8 mouse cellular contexts compared by ENCODE assay signal in genomic region chr14:22813389-22813788, GRCm38 (mm10).
DNase-seq lines count a peak whose midpoint lies in the region; ATAC-seq and TF ChIP-seq lines count a peak whose summit lies in the region.

No protein-coding gene starts in this region.

- TF ChIP-seq EP300 in liver, postnatal 0 days (IDR thresholded peaks at IDR 0.05; ENCODE audit: low read depth): no peak

- no peak for TF ChIP-seq CTCF in thymus, adult 2 months (IDR thresholded peaks at IDR 0.05; ENCODE audit: borderline replicate concordance, control insufficient read depth, extremely low read depth, insufficient read depth, low read length, poor library complexity)
- no peak for TF ChIP-seq CTCF in liver, postnatal 0 days (IDR thresholded peaks at IDR 0.05; ENCODE audit: low read depth)

- H3K27ac ChIP-seq in thymus, adult 2 months (ENCODE audit: control insufficient read depth, insufficient read depth, low read length): no peak overlapping the region
- no peak overlapping the region for H3K27ac ChIP-seq in forebrain, embryonic 16.5 days (ENCODE audit: low read length)
- H3K27ac ChIP-seq in liver, postnatal 0 days (ENCODE audit: low read depth): no peak overlapping the region
- peak overlapping the region; percentile 70 for H3K27ac ChIP-seq in stomach, embryonic 16.5 days (ENCODE audit: low read length)

- no peak overlapping the region for H3K9ac ChIP-seq in forebrain, embryonic 16.5 days (replicated peaks; ENCODE audit: low read depth, low read length)
- no peak overlapping the region for H3K9ac ChIP-seq in liver, postnatal 0 days (replicated peaks)
- no peak overlapping the region for H3K9ac ChIP-seq in stomach, embryonic 16.5 days (ENCODE audit: low read length)

- no peaks in the 10 kb centered on the region for H3K9me3 ChIP-seq in forebrain, embryonic 16.5 days (ENCODE audit: control insufficient read depth, low read length)
- H3K9me3 ChIP-seq in liver, postnatal 0 days (ENCODE audit: low read length): no peaks in the 10 kb centered on the region
- H3K9me3 ChIP-seq in stomach, embryonic 16.5 days (replicated peaks; ENCODE audit: control insufficient read depth, low read length): no peaks in the 10 kb centered on the region

- DNase-seq in thymus, postnatal 14 days: peak; percentile 10
- no peak for DNase-seq in thymus, adult 2 months
- DNase-seq in liver, postnatal 0 days: peak; percentile 24
- DNase-seq in frontal cortex, postnatal 36 days (ENCODE audit: low spot score in 2 of 2): no peak
- no peak for DNase-seq in ovary, postnatal 14 days (ENCODE audit: low spot score)
- DNase-seq in layer of hippocampus, adult 9-11 months: no peak

- H3K4me3 ChIP-seq in thymus, adult 2 months (ENCODE audit: control insufficient read depth, insufficient read depth, low read length): no peak overlapping the region
- no peak overlapping the region for H3K4me3 ChIP-seq in forebrain, embryonic 16.5 days (replicated peaks; ENCODE audit: low read length)
- H3K4me3 ChIP-seq in liver, postnatal 0 days (ENCODE audit: low read depth, low read length): no peak overlapping the region
- H3K4me3 ChIP-seq in stomach, embryonic 16.5 days (replicated peaks; ENCODE audit: low read length): no peak overlapping the region

- WGBS in thymus, adult 2 months: 65% methylated on average over 7 of the region's 7 CpGs
- 15% methylated on average over 7 of the region's 7 CpGs for WGBS in forebrain, embryonic 16.5 days
- 29% methylated on average over 7 of the region's 7 CpGs for WGBS in liver, postnatal 0 days (ENCODE audit: insufficient replicate concordance)
- WGBS in stomach, embryonic 16.5 days: 32% methylated on average over 7 of the region's 7 CpGs

- 0 out of 2 replicates have a peak overlapping the region, but pooled peaks have one; percentile 17 for H3K4me2 ChIP-seq in forebrain, embryonic 16.5 days (ENCODE audit: low read length)
- peak overlapping the region; percentile 34 for H3K4me2 ChIP-seq in liver, postnatal 0 days (ENCODE audit: low read depth, low read length)
- H3K4me2 ChIP-seq in stomach, embryonic 16.5 days (ENCODE audit: low read depth, low read length): peak overlapping the region; percentile 16; the same call in 1 of the 2 replicates

- no peaks in the 10 kb centered on the region for H3K4me1 ChIP-seq in thymus, adult 2 months (replicated peaks; ENCODE audit: control insufficient read depth, insufficient read depth, low read length)
- no peaks in the 10 kb centered on the region; the same call in 1 of the 2 replicates for H3K4me1 ChIP-seq in forebrain, embryonic 16.5 days (replicated peaks; ENCODE audit: control insufficient read depth, insufficient read depth, low read length)
- no peaks in the 10 kb centered on the region for H3K4me1 ChIP-seq in liver, postnatal 0 days (ENCODE audit: insufficient read depth)
- peaks cover 39% of the 10 kb centered on the region for H3K4me1 ChIP-seq in stomach, embryonic 16.5 days (ENCODE audit: control insufficient read depth, insufficient read depth, low read length)

- no peaks in the 10 kb centered on the region for H3K36me3 ChIP-seq in thymus, adult 2 months (ENCODE audit: control insufficient read depth, insufficient read depth, low read length)
- H3K36me3 ChIP-seq in forebrain, embryonic 16.5 days (ENCODE audit: control insufficient read depth, insufficient read depth): no peaks in the 10 kb centered on the region
- H3K36me3 ChIP-seq in liver, postnatal 0 days (replicated peaks; ENCODE audit: insufficient read depth, low read length): no peaks in the 10 kb centered on the region
- H3K36me3 ChIP-seq in stomach, embryonic 16.5 days (ENCODE audit: control insufficient read depth, insufficient read depth, low read length): no peaks in the 10 kb centered on the region

- no peaks in the 10 kb centered on the region for H3K27me3 ChIP-seq in thymus, adult 2 months (ENCODE audit: control insufficient read depth, insufficient read depth, low read length)
- peaks cover 7% of the 10 kb centered on the region; the same call in 1 of the 2 replicates for H3K27me3 ChIP-seq in forebrain, embryonic 16.5 days (replicated peaks; ENCODE audit: control insufficient read depth, insufficient read depth, low read length)
- H3K27me3 ChIP-seq in liver, postnatal 0 days (ENCODE audit: insufficient read depth, low read length): no peaks in the 10 kb centered on the region
- H3K27me3 ChIP-seq in stomach, embryonic 16.5 days (ENCODE audit: control insufficient read depth, insufficient read depth, low read length): no peaks in the 10 kb centered on the region

- no peak for TF ChIP-seq POLR2A in thymus, adult 2 months (IDR thresholded peaks at IDR 0.05; ENCODE audit: control insufficient read depth, extremely low read depth, insufficient read depth, low read length, poor library complexity)

- no peak for ATAC-seq in forebrain, embryonic 16.5 days
- no peak for ATAC-seq in liver, postnatal 0 days
- no peak for ATAC-seq in stomach, embryonic 16.5 days (ENCODE audit: insufficient read depth, low FRiP score)

Comparison
In these comparisons a context has a peak if more than half of its experiments do, and no peak if none do; other contexts are left out.
1. DNase-seq: peak in thymus, postnatal 14 days (single experiment) and liver, postnatal 0 days (single experiment); none in thymus, adult 2 months (single experiment), frontal cortex, postnatal 36 days (0 of 2), ovary, postnatal 14 days (single experiment) and layer of hippocampus, adult 9-11 months (single experiment).
2. Peak in every context shown above with its lines, with median percentiles within 50 percentile points of each other: H3K4me2 ChIP-seq.